Mouse (Mus musculus): Measurements from ENCODE around the gene Lipi. TPM values are rescaled to one million over a fixed set of nuclear protein-coding genes. Genes with fewer than 3 reads are reported as not detected.

Lipi gene
- total RNA-seq (2015) (not detected in 2 replicates), total RNA-seq (2017) (not detected in 2 replicates)

- no peak for ATAC-seq (ENCODE audit: poor library complexity, severe bottlenecking)
Observed at GRCm38 (mm10) chr16:75585961-75586360, at the start of gene Lipi. Lipi (minus strand) TSS chr16:75586061.

DNA sequence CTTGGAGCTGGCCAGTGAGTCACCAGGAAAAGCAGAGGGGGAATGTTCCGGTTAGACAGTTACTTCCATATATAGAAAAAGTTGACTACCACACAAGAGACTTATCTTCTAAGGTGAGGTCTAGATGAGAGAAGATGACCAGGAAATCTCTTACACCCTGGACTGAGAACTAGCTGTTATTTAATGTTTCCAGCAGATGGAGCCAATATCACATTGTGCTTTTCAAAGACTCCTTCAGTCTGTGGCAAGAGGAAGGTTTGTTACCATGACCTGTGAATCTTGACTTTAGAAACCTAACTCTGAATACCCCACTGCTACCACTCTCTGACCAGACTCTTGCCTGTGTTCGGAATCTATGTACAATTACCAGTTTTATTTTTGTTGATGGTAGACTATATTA is 42.0 kb upstream of the Lipi start:
- ATAC-seq (ENCODE audit: poor library complexity, severe bottlenecking) = no peak

DNA sequence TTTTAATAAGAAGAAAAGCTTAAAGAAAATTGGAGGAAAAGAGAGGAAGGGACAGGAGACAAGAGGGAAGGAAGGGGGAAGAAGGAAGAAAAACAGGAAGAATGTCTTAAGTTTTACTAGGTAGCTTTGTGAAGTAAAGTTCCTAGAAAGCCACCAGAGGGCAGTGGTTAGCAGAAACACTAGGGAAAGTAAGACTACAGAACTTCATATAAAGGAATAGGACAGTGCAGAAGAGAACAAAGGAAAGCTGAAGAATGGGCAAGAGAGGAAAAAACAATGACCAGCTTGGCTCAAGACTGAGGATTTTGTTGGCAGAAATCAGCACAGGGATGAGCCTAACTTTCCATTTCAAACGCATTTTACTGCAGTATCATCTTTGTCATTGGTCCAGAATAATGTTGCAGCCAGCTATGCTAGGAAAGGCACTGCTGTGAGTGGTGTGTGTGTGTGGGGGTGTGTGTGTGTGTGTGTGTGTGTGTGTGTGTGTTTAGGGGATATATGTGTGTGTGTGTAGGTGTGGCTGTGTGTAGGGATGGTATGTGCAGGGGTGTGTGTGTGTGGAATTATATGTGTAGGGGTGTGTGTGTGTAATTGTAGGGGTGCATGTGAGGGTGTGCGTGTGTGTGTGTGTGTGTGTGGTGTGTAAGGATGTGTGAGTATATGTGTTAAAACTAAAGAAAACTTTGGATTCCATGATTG is 31.9 kb upstream of the Lipi start:
- ATAC-seq (ENCODE audit: poor library complexity, severe bottlenecking) = peak; percentile 93

DNA sequence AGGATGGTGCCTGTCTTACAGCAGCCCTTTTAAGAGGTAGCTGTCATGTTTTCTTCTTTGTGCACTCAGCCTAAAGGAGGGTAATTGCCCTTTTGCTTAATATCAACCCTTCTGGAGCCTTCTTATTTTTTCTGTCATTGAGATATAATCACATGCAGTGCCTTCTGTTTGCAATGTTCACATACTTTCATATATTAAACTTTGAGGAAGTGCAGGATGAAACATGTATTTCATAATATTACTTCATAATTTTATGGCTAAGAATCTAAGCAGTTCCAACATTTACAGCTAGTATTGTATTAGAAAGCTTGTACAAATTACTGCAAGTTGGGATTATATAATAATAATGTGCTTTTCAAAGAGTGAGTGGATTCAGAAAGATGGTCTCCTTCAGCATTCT is 26.7 kb upstream of the Lipi start:
- ATAC-seq (ENCODE audit: poor library complexity, severe bottlenecking) = peak; percentile 76

DNA sequence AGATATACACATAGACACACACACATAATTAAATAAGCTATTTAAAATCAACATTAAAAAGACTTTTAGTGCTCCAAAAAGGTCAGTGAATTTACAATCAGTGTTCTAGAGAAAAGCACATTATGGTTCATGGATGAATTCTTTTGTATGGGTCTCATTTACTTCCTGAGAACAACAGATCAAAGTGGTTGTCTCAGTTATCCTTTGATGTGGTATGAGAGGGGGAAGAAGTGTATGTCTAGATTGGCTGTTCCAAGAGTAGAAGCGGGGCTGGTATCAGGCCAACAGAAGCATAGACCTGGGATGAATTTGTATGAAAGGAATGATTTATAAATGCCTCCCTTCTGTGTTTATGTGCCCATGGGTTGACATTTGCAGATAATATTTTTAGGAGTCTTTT is 20.6 kb upstream of the Lipi start:
- no peak for ATAC-seq (ENCODE audit: poor library complexity, severe bottlenecking)

DNA sequence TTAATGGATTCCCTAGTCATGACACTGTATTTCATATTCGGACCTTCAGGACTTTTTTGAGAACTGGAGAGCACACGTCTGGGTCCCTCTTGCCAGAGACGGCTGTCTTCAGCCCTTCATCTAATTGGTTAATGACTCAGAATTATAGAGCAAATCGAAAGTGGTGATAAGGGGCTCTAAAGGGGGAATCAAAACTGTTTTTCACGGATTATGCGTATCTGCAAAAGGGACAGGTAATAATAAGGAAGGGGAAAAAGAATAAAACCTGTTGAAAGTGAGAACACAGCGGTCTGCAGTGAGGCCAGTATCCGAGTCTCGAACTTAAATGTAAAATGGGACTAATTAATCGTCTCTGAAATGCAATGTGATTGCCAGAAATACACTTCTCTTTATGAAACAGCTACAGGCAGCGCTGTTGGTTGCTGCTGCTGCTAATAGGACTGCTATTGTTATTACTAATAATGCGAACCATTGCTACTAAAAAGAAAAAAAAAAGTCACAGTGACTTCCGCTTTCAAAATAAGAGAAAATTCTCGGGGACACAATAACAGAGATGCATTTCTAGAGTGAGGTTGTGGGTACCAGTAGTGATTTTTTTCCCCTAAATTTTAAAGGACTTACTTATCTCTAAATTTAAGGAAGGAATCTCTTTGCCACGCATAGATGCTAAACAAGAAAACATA is 7.8 kb upstream of the Lipi start:
- peak; percentile 38 for ATAC-seq (ENCODE audit: poor library complexity, severe bottlenecking)

DNA sequence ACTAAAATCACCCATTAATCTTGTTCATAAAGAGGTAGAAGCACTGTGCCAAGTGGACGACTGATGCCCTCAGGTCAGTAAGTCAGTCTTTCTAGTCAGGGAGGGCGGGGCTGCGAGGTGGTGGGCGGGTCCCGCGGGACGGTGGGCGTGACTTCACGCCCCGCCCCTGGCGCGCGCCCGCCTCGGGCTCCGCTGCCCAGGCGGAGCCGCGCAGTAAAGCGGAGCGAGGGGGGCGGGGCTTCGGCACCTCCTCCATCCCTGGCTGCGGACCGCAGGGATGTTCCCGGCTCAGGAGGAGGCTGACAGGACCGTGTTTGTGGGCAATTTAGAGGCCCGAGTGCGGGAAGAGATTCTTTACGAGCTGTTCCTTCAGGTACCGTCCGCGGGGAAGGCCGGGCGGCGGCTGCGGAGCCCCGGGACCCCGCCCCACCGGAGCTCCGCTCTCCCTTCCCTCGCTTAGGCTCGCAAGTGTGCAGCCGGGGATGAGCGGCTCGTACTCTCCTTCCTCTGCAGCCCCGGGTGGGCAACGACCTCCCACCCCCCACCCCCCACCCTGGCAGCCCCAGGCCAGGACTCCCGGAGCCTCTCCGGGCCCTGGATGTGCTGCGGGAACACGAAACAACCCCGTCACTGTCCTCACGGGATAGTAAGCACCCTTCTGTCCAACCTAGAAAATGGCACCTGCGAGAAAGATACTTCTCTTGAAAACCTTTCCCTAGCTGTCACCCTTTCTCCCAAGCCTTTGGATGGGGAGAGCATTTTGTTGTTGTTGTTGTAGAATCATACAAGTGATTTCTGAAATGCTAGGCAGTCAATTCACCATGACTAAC is 7.0 kb upstream of the Lipi start, which contains the start of gene Rbm11:
Rbm11 (plus strand) TSS at position 174 of the 830 bp plus-strand sequence.
- ATAC-seq (ENCODE audit: poor library complexity, severe bottlenecking) = peak; percentile 90

GRCm38 (mm10) chr16:75586466-75586865 is 605 bp upstream of the Lipi start:
- no peak; the same call in 1 of the 2 replicates for ATAC-seq (ENCODE audit: poor library complexity, severe bottlenecking)

- ATAC-seq (ENCODE audit: poor library complexity, severe bottlenecking) = no peak
Observed at GRCm38 (mm10) chr16:75582279-75582678, 3.6 kb downstream of the Lipi start.

GRCm38 (mm10) chr16:75562910-75563309 is 23.0 kb downstream of the Lipi start:
- ATAC-seq (ENCODE audit: poor library complexity, severe bottlenecking) = no peak

DNA sequence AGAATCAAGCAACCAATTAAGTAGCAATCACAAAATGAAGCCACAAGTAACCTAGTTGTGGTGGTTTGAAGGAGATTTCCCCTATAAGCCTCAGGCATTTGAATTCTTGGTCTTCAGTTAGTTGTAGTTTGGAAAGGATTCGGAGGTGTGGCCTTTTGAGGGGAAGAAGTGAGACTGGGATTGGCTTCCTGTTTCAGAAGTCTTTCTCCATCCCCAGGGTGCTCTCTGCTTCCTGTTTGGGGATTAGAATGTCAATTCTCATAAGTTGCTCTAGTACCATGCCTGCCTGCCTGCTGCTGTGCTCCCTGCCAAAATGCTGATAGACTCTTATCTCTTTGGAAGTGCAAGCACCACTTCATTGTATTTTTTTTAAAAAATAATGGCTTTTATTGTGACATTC is 40.6 kb downstream of the Lipi start:
- ATAC-seq (ENCODE audit: poor library complexity, severe bottlenecking) = peak; percentile 72

DNA sequence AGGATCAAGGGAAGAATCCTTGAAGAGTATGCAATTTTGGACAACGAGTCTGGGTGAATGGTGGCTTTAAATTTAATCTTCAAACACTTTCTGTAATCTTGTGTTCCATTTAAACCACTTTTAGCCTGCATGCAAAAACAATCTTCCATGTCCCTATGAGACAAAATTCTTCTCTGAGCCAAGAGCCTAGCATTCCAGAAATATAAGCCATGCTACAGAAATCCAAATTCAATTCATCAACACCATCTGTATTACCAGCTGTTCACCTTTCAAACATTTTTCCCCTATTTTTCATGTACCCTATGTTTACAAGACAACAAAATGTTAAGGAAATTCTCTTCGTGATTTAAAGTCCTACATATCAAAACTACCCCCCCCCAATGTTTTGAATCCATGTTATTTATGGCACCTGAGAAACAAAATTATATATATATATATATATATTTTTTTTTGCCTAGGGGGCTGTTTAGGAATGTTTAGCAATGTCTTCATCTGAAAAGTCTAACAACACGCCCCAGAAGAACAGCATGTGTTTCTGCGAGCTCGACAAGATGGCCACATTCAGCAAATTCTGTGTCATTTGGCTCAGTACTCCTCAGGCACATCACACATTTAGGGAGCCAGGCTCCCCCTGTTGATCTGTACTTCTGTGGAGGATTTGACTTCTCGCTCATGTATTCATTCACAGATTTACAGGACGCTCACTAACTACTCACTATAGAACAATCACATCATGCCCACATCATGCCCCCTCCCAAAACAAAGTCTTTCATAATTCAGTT is 47.9 kb downstream of the Lipi start:
- no peak for ATAC-seq (ENCODE audit: poor library complexity, severe bottlenecking)

DNA sequence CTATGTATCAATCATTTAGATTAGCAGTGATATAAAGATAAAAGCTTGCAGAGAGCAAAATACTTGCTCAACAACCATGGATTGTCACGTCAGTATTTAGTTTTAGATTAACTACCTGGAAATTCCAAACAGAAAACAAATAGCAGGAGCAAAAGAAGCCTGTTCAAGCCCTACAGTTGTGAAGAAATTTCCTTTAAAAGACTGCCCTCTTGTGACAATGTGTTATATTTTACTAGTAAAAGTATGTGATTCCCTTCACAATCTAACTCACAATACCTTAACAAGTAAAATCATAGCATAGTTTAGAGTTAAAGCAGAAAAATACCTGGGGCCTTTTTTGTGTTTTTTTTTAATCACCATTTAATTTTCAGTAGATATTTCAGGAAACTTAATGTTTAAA is 54.2 kb downstream of the Lipi start:
- ATAC-seq (ENCODE audit: poor library complexity, severe bottlenecking) = no peak

DNA sequence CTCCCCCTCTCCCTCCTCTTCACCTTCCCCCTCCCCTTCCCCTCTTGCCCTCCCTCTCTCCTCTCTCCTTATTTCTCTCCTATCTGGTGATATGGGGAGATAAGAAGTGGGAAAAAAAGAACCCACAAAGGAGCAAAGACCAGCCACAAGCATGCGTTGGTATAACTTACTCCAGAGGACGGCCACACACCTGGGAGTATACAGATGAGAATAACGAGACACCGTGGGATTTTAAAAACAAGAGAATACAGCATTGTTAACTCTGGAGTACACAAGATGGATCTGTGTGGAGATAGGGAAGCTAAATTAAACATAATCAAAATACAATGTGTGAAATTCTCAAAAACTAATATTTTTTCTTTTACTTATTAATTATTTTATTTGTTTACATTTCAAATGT is 89.3 kb downstream of the Lipi start:
- ATAC-seq (ENCODE audit: poor library complexity, severe bottlenecking) = no peak

Other genes starting within 250 kb of the Lipi start
- 0.13 and 0.18 TPM in 2 replicates for gene Rbm11, start 6.8 kb upstream of the Lipi start, total RNA-seq (2015)
- 0.18 TPM in 1 of 2 replicates, not detected in the other for gene Rbm11, start 6.8 kb upstream of the Lipi start, total RNA-seq (2017)
- 17.8 and 23.9 TPM in 2 replicates for gene Hspa13, start 181.0 kb upstream of the Lipi start, total RNA-seq (2015)
- gene Hspa13, start 181.0 kb upstream of the Lipi start, total RNA-seq (2017) = 24.6 and 26.3 TPM in 2 replicates